Mouse (Mus musculus) C2C12 (cell line): ENCODE data around the gene Sart3. TPM values are rescaled to one million over a fixed set of nuclear protein-coding genes. Genes with fewer than 3 reads are reported as not detected.

Source experiments
- H3K27me3 ChIP-seq: one replicate; pipeline ENCODE4 v1.6.1; 2011; ENCODE audit not compliant: control insufficient read depth, insufficient read depth, insufficient read length
- H3K36me3 ChIP-seq: one replicate; pipeline ENCODE4 v1.6.1; 2011; ENCODE audit not compliant: control insufficient read depth, insufficient read depth
- H3K4me3 ChIP-seq: one replicate; pipeline ENCODE4 v1.5.1; 2011; ENCODE audit warnings: mild to moderate bottlenecking, control low read depth; ENCODE audit not compliant: poor library complexity, insufficient read depth, severe bottlenecking
- H3K79me2 ChIP-seq: one replicate; pipeline ENCODE4 v1.6.1; 2011; ENCODE audit not compliant: control insufficient read depth, insufficient read depth
- H3K79me3 ChIP-seq: one replicate; pipeline ENCODE4 v1.6.1; 2011; ENCODE audit warnings: low read depth, control low read depth
- H3ac ChIP-seq: one replicate; pipeline ENCODE3; 2011; ENCODE audit warnings: low read depth; ENCODE audit not compliant: control insufficient read depth, insufficient read length
- CEBPB ChIP-seq: IDR thresholded peaks from one replicate; pipeline ENCODE4 v1.6.1; 2011; ENCODE audit warnings: low read depth, mild to moderate bottlenecking, control low read depth, moderate library complexity
- CTCF ChIP-seq: IDR thresholded peaks from one replicate; pipeline ENCODE4 v1.5.1; 2011; ENCODE audit not compliant: control insufficient read depth, insufficient read depth, insufficient read length
- FOSL1 ChIP-seq: IDR thresholded peaks from one replicate; pipeline ENCODE4 v1.8.0; 2011; ENCODE audit warnings: mild to moderate bottlenecking, low read length; ENCODE audit not compliant: poor library complexity, insufficient read depth, severe bottlenecking
- MAX ChIP-seq: IDR thresholded peaks from one replicate; pipeline ENCODE4 v1.6.1; 2011; ENCODE audit warnings: mild to moderate bottlenecking, control low read depth
- MYOD1 ChIP-seq: IDR thresholded peaks from one replicate; pipeline ENCODE4 v1.6.1; 2011; ENCODE audit warnings: low read depth; ENCODE audit not compliant: control insufficient read depth, insufficient read length
- MYOG ChIP-seq: IDR thresholded peaks from one replicate; pipeline ENCODE4 v1.6.1; 2011; ENCODE audit not compliant: control insufficient read depth, insufficient read length; ENCODE audit errors: extremely low read depth
- USF1 ChIP-seq: IDR thresholded peaks from one replicate; pipeline ENCODE4 v1.6.1; 2011; ENCODE audit warnings: low read depth, mild to moderate bottlenecking, control low read depth, moderate library complexity
- polyA plus RNA-seq: library from polyadenylated mRNA; unstranded; fragments of >200 nt; fragmentation: generic; extraction: Trizol; gene quantifications from one replicate; pipeline ENCODE4 v1.2.1, GENCODE M21; 2012; ENCODE audit warnings: missing spikeins

Sart3 gene
- polyA plus RNA-seq, 1 experiment: 53.4 TPM

DNA sequence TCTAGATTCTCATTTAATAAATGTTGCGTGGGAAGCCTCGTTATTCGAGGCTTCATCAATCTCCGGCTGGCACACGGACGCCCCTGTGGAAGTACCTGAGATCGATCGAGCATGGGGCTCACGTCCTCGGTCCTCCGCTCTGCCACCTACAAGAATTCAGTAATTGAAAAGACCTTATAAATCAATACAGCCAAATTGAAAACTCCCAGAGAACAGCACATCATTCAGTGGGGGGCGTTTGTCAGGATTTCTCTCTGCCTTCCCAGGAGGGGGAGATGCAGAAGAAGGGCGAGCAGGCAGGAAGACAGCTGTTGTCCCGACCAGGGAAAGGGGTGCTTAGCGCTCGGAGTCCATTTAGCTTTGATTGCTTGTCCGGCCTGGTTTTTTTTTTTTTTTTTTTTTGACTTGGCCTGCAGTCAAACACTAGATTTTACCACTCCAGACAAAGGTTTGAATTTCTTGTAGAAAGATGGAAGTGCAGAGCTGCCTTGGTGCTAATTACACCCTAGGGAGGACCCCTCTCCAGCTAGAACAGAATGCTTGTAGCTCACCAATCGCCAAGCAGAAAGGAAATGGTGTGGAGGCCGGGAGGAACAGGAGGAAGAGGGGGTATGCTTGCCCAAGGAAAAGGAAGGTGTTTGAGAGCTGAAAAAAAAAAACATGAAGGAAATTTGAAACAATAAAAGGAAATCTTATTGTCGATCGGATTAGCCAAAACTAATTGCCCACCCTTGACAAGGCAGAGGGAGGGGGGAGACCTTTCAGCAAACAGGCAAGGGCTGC lies 68.3 kb downstream of the Sart3 start:
- Histone ChIP-seq H3K79me3 (no peaks in the 10 kb centered on the region), H3K79me2 (no peaks in the 10 kb centered on the region), H3K27me3 (peaks cover 65% of the 10 kb centered on the region), H3ac (no peak overlapping the region), H3K36me3 (no peaks in the 10 kb centered on the region), H3K4me3 (no peak overlapping the region)
- TF ChIP-seq MYOD1 (no peak), USF1 (no peak), MAX (no peak)

DNA sequence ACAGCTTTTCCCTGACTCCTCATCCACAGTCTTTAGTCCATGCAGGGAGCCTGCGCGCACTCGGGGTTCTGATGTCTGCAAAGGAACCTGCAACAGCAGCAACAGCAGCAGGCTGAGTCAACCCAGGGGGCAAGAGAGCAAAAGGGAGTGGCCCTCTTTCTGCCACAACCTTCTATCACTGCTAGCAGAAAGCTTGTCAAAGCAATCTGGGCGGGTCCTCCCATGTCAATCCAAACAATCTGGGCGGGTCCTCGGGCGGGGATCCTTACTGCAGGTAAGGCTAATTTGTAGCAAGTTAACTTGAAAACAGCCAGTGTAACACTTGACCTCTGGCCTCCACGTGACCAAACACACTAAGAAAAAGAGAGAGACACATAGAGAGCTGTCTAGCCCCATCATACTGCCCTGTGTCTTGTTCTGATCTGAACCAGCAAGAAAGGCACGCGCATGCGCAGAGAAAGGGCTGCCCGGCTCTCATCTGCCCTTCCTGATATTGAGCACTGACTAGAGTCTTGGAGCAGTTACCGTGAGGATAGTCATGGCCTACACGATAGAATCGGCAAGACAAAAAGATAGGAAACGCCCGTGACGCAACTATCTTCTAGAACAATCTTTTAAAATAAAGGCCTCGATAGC lies 71.8 kb downstream of the Sart3 start:
- H3K27me3 ChIP-seq: peaks cover 68% of the 10 kb centered on the region
- H3K4me3 ChIP-seq: no peak overlapping the region
- H3K79me3 ChIP-seq: no peaks in the 10 kb centered on the region
- no peaks in the 10 kb centered on the region for H3K36me3 ChIP-seq
- H3K79me2 ChIP-seq: no peaks in the 10 kb centered on the region
- H3ac ChIP-seq: no peak overlapping the region
- no peak for TF ChIP-seq CEBPB
- TF ChIP-seq MYOG: no peak
- no peak for TF ChIP-seq MAX
- no peak for TF ChIP-seq CTCF
- TF ChIP-seq FOSL1: no peak
- no peak for TF ChIP-seq USF1
- no peak for TF ChIP-seq MYOD1

GRCm38 (mm10) chr5:113694415-113694814 lies 77.9 kb downstream of the Sart3 start:
- TF ChIP-seq CEBPB (no peak), MYOD1 (no peak), MAX (no peak), FOSL1 (no peak), USF1 (no peak), MYOG (no peak), CTCF (no peak)
- Histone ChIP-seq H3K4me3 (no peak overlapping the region), H3K27me3 (peaks cover 33% of the 10 kb centered on the region), H3ac (no peak overlapping the region), H3K79me3 (no peaks in the 10 kb centered on the region), H3K79me2 (no peaks in the 10 kb centered on the region), H3K36me3 (no peaks in the 10 kb centered on the region)

DNA sequence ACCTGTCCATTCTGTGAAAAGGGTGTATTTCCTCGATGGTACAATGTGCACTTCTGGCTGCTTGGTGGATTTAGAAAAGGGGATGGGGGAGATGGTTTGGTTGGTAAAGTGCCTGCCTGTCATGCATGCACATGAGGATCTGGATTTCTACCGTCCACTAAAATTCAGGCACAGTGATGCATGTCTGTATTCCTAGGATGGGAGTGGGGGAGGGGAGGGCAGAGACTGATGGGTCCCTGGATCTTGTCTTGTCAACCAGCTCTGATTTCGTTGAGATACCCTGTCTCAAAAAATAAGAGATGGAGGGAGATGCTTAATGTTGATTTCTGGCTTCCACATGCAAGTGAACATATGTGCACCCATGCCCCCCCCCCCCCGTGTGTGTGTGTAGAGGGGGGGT lies 78.3 kb downstream of the Sart3 start:
- Histone ChIP-seq H3K36me3 (no peaks in the 10 kb centered on the region), H3K4me3 (no peak overlapping the region), H3K27me3 (peaks cover 30% of the 10 kb centered on the region), H3ac (no peak overlapping the region), H3K79me3 (no peaks in the 10 kb centered on the region), H3K79me2 (no peaks in the 10 kb centered on the region)
- TF ChIP-seq USF1 (no peak), MYOG (no peak), MYOD1 (no peak), FOSL1 (no peak), CTCF (no peak), MAX (no peak), CEBPB (no peak)

GRCm38 (mm10) chr5:113693196-113693755 lies 79.0 kb downstream of the Sart3 start:
- Histone ChIP-seq H3K79me2 (no peaks in the 10 kb centered on the region), H3K36me3 (no peaks in the 10 kb centered on the region), H3K27me3 (peaks cover 30% of the 10 kb centered on the region), H3ac (no peak overlapping the region), H3K79me3 (no peaks in the 10 kb centered on the region), H3K4me3 (no peak overlapping the region)
- TF ChIP-seq MYOD1 (no peak), MYOG (no peak), FOSL1 (no peak), CEBPB (no peak), USF1 (no peak), MAX (no peak), CTCF (no peak)

Other genes starting within 250 kb of the Sart3 start
- gene Cmklr1, start 122.1 kb downstream of the Sart3 start, polyA plus RNA-seq: 1.2 TPM
- gene 1700069L16Rik, start 47.7 kb downstream of the Sart3 start, polyA plus RNA-seq: not detected
- gene Ficd, start 36.7 kb downstream of the Sart3 start, polyA plus RNA-seq: 2.6 TPM
- 119 TPM for gene Iscu, start 238 bp upstream of the Sart3 start, polyA plus RNA-seq
- gene Tmem119, start 28.0 kb upstream of the Sart3 start, polyA plus RNA-seq: 127 TPM
- gene Selplg, start 60.1 kb upstream of the Sart3 start, polyA plus RNA-seq: 0.06 TPM
- gene Coro1c, start 136.2 kb upstream of the Sart3 start, polyA plus RNA-seq: 156 TPM
- 3.7 TPM for gene Ssh1, start 221.4 kb upstream of the Sart3 start, polyA plus RNA-seq
- gene Dao, start 231.2 kb upstream of the Sart3 start, polyA plus RNA-seq: not detected